Mouse (Mus musculus): ENCODE data around the gene Oas1c. TPM values are rescaled to one million over a fixed set of nuclear protein-coding genes. Genes with fewer than 3 reads are reported as not detected.
"Not testable (repeated sequence)": the region's sequence is repeated elsewhere in the genome, so short reads cannot be mapped to it uniquely, and the experiment has no call there.

Gene Oas1c
- under 1 TPM; 0.49 to 0.97 TPM for total RNA-seq (2021)
- 1.0 and 2.8 TPM in 2 replicates for polyA plus RNA-seq (2012; rRNA removed)
- long read RNA-seq, result 0 reads

GRCm38 (mm10) chr5:120811951-120812819 lies at the start of gene Oas1c:
Gene Oas1c, minus strand, starts transcription at chr5:120812514.
- peak; percentile 91 for DNase-seq

DNA sequence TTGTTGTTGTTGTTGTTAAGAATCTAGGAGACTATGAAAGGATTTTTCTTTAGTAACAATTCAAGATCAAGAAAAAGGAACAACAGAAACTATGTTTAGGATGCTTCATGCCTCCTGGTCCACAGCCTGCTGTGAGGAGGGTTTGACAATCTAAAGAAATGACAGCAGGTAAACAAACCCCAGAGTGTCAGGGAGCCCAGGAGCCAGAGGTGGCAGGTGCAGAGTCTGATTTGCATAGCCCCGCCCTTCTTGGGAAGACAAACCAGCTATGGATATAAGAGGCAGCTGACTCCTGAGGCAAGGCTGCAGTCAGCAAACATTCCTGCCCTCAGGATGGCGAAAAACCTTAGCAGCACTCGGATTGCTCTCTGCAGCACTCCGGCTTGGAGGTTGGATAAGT lies 48.8 kb upstream of the Oas1c start, which contains the start of gene Oas1h:
Gene Oas1h, plus strand, starts transcription at position 301 of the 400 bp plus-strand sequence.
- no peak for DNase-seq

- DNase-seq, result no peak
Observed at GRCm38 (mm10) chr5:120859241-120859640, 46.9 kb upstream of the Oas1c start.

GRCm38 (mm10) chr5:120849601-120850136 lies 37.4 kb upstream of the Oas1c start:
- peak; percentile 11 for DNase-seq

GRCm38 (mm10) chr5:120847067-120847466 lies 34.8 kb upstream of the Oas1c start, which contains the start of gene Oas1f:
Gene Oas1f, plus strand, starts transcription at chr5:120847367.
- no peak for DNase-seq

GRCm38 (mm10) chr5:120844713-120845112 lies 32.4 kb upstream of the Oas1c start:
- DNase-seq, result peak; percentile 25

- peak; percentile 16 for DNase-seq
Observed at GRCm38 (mm10) chr5:120836731-120837585, 24.6 kb upstream of the Oas1c start.

- no peak for DNase-seq
Observed at GRCm38 (mm10) chr5:120833335-120834280, 21.3 kb upstream of the Oas1c start.

DNA sequence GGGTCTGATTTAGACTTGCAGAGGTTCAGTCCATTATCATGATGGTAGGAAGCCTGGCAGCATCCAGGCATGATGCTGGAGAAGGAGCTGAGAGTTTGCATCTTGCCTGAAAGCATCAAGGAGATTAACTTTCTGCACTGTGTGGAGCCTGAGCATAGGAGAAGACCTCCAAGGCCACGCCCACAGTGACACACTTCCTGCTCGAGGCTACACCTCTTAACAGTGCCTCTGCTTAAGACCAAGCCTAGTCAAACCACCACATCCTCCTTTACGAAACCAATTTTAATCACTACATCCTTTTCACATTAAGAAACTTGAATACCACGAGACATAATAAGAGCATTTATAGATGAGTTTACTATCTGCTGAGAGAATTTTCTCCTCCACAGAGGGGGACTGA lies 18.7 kb upstream of the Oas1c start:
- no peak for DNase-seq

DNA sequence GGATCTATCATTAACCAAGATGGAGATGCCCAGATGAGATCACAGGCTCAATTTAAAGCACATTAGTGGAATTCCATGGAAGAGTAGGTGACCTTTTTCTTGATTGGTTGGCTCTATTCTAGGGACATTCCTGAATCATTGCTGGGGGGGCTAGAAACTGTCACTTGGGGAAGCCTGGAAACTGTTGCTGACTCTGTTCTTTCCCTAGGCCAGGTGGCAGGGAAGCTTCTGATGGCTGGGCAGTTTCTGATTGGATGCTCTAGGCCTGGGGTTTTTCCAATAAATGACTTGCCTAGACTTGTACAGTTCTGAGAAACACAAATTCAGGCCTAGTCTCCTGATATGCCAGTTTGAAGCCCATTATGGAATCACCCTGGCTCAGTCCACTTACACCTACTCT lies 6.7 kb upstream of the Oas1c start:
- DNase-seq, result no peak

DNA sequence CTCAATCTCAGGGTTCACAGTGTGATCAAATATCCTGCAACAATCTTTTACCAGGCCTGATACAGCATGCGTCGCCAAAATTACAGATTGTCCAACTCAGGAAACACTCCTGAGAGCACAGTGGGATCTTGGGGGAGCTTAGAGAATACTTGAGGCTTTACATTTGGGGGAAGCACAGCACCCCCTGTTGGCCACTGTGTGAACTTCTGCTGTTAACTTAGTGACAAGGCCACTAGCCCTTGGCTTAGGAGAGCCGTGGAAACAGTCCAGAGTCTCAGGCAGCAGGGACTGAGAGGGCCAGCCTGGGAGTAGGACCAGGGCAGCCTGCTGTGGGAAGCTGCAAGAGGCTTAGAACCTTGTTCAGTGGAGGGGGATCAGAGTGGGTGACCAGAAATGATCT lies 3.6 kb upstream of the Oas1c start:
- no peak for DNase-seq

- DNase-seq, result no peak
Observed at GRCm38 (mm10) chr5:120813023-120813422, 709 bp upstream of the Oas1c start.

GRCm38 (mm10) chr5:120809171-120809570 lies 3.1 kb downstream of the Oas1c start:
- DNase-seq, result no peak

GRCm38 (mm10) chr5:120806458-120806857 lies 5.9 kb downstream of the Oas1c start:
- no peak for DNase-seq

DNA sequence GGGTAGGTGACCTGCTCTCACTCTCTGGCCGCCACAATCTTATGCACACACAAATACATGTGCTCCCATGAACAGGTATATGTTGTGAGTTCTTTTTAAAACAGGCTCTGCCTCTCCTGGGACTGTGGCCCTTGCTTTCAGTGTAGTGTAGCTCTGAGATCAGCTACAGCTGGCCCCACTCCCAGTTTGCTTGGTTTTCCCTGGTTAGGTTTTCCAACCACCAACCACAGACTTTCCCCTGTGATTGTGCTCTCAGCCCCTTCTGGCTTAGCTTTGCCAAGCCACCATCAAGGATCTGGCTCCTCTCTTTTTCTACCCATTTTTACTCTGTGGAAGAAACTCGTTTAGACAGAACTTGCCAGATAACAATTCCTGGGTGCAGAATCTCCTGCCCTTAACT lies 8.7 kb downstream of the Oas1c start:
- no peak for DNase-seq

DNA sequence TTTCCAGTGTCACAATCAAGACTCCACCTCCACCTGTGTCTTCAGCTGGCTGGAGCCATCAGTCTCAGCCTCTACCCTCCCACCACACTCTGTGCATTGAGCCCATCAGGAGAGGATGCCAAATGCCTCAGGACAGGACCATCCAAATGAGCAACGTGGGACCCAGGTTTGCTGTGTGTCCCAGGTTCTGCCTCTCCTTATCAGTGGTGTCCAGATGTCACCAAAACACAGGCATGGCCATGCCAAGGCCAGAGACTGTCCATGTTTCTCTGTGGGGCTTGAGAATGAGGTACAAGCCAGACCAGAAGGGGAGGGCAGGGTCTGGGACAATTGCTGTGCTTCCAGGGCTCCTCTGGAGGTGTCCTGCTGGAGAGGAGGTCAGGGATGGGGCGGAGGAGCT lies 13.4 kb downstream of the Oas1c start:
- not testable (repeated sequence) for DNase-seq

DNA sequence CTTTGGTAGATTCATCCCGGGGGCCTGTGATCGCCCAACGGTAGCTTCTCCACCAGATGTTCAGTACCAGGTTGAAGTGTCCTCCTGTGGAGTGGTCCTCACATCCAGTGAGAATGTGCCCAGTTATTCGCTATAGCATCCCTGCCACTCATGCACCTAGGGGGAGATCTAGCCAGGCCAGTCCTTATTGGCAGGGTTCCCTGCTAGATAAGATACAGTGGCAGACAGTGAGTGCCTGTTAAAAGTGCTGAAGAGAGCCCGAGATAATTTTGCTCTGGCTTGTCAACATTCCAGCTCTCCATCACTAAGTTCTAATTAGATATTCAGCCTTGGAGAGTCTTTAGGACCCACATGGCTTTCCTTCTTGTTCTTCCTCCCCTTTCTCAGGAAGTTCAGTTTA lies 14.2 kb downstream of the Oas1c start:
- not testable (repeated sequence) for DNase-seq

- not testable (repeated sequence) for DNase-seq
Observed at GRCm38 (mm10) chr5:120795480-120796034, 16.8 kb downstream of the Oas1c start, which contains the start of gene Oas1e. Gene Oas1e, minus strand, starts transcription at chr5:120795530.

DNA sequence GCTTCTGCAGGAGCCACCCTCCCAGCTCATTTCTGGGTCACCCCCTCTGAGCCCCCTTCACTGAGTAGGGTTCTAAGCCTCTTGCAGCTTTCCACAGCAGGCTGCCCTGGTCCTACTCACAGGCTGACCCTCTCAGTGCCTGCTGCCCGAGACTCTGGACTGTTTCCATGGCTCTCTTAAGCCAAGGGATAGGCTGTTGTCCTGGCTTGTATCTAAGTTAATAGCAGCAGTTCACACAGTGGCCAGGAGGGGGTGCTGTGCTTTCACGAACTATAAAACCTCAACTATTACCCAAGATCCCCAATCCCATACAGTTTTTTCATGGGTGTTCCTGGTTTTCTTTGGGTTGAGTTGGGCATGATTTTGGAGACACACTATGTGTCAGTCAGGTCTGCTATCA lies 19.3 kb downstream of the Oas1c start:
- no peak for DNase-seq

DNA sequence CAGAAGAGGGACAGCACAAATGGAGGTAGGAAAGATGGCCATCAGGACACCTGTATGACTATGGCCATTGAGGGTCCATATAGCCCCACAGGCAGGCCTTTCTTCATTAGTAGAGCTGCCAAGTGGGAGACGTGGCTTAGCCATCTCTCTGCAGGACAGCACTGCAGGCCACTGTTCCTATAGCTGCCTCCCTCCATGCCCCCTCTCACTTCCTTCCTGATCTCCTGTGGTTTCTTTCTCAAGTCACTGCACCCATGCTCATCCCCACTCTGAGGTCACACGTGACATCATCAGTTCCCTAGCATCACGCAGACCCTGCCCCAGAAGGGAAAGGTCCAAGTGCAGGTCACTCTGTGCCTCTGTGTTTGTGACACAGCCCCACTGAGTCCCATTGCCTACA lies 25.3 kb downstream of the Oas1c start:
- DNase-seq, result no peak

DNA sequence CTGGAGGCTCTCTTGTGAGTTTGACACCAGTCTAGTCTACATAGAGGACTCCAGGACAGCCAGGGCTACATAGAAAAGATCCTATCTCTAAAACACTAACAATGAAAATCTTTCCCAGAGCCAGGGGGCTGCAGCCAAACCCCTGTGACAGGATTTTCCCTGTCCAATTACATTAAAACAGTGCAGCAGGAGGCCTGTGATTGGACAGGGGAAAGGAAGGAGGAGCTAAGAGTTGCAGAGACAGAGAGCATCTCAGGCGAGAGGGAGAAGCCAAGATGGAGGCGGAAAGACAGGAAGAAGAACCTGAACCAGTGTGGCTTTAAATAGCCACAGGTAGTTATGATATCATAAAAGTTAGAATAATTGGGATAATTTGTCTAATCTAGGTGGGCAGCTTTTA lies 29.9 kb downstream of the Oas1c start:
- DNase-seq, result no peak
